Mouse (Mus musculus) gastrocnemius, postnatal 36 days (tissue): ENCODE data around the gene Sparc. TPM values are rescaled to one million over a fixed set of nuclear protein-coding genes. Genes with fewer than 3 reads are reported as not detected.
A peak's percentile ranks its signal among the peaks of the same experiment; 100 is the strongest.
"Not testable (repeated sequence)": the region's sequence is repeated elsewhere in the genome, so short reads cannot be mapped to it uniquely, and the experiment has no call there.

Experiments
- DNase-seq, 2 experiments: peaks; one replicate each; pipeline ENCODE4 v3.0.0; 2022
- intact Hi-C: fragments of 180-260 bp; cut with DNase I; formaldehyde crosslinking; loops from one replicate; pipeline ENCODE4 v1.15.1; 2025
- total RNA-seq, 2 experiments: library from RNA; stranded (reverse); gene quantifications; 2 replicates each; pipeline ENCODE4 v1.2.3; 2021

Sparc gene
- total RNA-seq, 2 experiments from 2014 or later: 572 to 675 TPM

DNA sequence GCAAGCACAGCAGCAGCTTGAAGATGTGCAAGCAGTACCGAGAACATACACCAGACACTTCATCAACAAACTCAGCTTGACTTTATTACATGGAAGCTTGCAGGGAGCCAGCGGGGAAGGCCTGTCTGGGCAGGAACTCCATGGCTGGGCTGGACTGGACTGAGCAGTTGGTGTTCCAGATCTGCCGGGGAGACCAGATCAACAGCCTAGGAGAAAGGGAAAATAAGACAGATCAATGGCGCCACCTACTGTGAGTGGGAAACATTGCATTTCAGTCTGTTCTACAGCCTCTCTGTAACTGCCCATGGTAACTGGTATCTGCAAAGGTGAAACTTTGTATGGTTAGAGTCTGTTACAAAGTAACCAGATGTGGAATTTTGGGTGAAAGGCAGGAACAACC, 23.6 kb upstream of the Sparc start:
- DNase-seq: peak; percentile 72 to 74
- intact Hi-C loops: loop anchor here (1.0 to 5.0 kb wide), 2 partner anchors 57 to 244 kb away; partner anchors contain the start of gene Slc36a1

DNA sequence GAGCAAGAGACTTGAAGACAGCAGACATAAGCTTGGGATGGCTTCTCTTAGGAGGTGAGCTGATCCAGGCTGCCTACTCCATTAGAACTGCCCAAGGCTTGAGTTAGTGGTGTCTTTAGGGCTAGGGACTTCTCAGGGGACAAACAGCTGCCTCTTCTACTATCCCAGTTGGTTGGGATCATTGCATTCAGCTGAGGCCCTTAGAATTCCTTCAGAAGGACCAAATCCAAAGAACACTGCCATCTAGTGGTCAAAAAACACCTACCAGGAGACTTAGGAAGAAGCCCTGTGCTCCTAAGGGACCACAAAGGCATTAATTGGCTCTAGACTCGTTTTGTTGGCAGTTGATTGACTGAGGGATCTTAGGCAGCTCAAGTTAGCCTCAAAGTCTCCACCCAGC, 21.8 kb upstream of the Sparc start:
- intact Hi-C loops: loop anchor here (5.0 kb wide), 1 partner anchor 242 kb away; the partner anchor contains the start of gene Slc36a1
- no peak for DNase-seq

DNA sequence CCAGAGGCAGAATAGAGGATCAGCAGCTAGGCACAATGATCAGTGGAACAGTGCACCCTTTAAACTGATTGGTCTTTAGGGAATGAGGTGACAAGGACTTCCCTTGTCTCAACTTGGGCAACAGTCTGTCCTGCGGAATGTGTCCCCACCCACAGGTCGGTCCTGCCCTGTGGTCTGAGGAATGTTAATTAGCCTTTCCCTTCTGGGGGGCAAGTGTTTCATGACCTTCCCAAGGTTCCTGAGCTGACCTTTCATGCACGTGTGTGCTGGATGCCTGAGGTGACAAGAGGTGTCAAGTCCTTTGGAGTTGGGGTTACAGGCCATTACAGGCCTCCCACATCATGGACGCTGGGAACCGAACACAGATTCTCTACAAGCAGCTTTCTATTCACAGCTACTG, 16.7 kb upstream of the Sparc start:
- intact Hi-C loops: no loop called here
- DNase-seq: no peak

DNA sequence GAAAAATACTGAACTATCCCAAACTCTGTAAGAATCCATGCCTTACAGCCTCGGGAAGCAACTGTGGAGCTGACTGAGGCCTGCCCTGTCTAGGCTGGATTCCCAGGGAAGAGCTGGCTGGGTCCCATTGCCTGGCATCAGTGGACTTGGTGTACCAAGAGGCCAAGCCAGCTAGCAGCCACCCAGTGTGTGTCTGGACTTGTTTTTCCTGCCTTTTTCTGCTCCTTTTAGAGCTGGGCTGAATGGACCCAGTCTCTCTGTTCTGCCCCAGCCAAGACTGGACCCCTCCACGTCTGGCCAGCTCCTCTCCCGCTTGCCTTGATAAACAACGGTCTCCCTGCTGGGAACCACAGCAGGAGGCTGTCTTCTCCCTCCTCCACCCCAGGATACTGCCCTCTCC, 15.0 kb upstream of the Sparc start:
- no peak for DNase-seq
- intact Hi-C loops: no loop called here

DNA sequence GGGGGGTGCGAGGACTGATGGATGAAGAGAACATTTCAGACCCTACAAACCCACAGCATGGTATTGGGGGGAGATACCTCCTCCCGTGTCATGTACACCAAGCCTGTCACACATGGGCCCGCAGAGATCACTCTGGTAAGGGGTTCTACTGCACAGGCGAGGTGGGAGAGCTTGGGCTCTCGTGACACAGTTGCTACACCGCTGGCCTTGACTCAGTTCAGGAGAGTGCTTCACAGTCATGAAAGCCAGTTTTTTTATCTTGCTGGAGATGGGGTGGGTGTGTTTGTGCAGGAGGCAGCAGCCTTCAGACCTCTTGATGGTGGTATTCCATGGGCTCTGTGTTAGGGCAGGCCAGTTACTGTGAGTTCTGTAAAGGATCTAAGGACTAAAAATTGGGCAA, 13.1 kb upstream of the Sparc start:
- intact Hi-C loops: no loop called here
- no peak for DNase-seq

DNA sequence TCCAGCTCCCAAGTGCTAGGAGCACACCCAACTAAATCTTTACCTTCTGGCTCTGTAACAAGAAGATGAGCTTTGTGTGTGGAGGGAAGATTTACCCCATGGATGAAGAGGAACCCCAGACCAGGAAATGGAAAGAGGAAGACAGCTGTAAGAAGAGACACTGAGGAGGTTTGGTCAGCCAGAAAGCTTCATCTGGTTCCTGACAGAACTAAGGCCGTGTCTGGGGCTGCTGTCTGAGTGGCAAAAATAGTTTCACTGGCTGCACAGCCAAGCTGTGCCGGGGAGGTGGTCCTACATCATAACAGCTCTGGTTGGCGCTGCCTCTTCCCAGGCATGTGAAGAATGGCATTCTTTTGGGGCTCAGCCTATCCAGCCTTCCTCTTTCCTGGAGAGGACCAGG, 10.0 kb upstream of the Sparc start:
- intact Hi-C loops: no loop called here
- no peak for DNase-seq

DNA sequence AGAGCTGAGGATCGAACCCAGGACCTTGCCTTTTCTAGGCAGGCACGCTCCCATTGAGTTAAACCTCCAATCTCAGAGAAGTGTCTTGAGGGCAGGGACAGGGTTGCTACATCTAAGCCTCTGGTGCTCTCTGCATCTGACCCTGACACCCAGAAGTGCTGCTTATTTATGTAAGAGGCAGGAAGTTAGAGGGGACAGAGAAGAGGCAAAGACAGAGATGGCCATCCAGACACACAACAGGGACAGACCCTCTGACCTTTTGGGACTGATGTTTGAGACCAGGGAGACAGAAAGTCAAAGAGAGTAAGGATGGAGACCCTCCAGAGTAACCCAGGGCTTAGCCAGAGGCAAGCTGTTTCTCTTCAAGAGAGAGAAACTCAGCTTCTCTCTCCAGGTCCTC, 7.0 kb upstream of the Sparc start:
- intact Hi-C loops: no loop called here

DNA sequence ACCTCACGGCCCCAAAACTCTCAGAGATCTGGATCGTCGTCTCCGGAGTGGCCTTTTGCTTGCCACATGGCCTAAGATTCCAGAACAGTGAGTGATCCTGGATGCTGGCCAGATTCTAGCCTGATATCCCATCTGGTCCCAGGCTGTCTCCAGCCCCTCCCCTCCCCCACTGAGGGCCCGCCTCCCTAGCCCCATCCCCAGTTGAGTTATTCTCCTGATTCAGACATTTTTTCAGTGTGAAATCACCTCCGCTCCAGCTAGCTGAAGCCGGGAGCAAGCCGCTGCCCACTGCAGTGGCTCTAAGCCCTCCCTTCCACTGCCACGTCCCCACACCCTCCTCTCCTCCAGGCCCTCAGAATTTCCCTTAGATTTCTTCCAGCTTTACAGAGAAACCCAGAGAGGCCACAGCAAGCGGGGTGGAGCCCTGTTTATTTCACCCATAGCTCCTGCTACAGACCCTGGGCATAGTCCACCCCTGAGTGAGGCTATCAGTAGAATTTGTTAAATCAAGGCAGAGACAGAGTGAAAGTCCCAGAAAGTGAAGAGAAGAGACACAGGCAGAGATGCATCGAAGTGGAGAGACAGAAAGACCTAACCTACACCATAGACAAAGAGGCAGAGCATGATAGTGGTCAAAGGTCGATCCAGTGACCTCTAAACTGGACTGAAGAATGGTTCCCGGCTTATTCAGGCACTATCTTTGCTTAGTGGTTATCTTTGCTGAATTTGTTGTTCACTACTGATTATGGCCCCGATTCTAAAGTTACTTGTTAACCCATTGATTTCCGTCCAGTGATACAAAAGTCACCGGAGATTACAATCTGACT, 5.4 kb upstream of the Sparc start:
- intact Hi-C loops: no loop called here
- DNase-seq: peak; percentile 68 to 92

More for the DNA sequence above, 7.0 kb upstream of the Sparc start:
- no peak for DNase-seq

DNA sequence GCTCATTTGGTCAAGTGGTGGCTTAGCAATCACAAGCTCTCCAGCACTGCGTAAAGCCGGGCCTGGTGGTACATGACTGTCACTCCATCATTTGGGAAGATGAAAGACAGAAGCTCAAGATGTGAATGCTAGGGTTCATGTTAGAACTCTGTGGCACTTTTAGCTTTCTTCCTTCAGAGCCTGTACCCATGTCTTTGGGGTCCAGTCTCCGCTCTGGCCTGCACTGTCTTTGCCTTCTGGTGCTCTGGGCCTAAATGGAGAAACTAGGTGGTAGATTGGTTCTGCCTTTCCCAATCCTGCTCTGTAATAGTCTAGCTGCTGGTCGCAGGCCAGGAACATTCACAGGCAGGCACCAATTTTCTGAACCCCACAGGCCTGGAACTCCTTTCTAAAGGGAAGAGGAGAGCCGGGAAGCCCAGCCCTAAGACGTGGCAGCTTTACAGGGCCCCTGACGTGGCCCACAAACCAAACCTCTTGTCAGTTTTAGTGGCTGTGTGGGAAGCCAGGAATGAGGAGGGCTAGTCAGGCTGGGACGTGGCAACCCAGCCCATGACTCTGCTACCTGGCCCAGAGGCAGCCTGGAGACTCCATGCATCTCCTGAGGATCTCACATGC, 1.9 kb upstream of the Sparc start:
- DNase-seq: peak; percentile 42 to 45
- intact Hi-C loops: no loop called here

DNA sequence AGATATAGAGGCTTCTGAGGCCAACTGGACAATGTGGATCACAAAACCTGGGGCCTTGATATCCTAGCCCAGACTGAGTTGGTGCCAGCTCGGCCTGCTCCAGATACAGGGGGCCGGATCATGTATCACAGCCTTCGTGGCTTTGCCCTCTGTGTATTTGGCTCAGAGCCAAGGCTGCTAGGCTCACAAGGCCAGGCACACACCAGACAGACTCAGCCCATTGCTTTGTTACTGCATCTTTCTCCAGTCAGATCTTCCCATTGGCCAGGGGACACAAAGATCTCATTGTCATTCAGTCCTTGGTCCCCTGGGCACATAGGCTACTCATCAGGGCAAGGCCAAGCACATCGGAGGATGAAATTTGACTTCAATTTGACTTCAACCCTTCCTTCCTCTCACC, 773 bp upstream of the Sparc start:
- intact Hi-C loops: no loop called here
- peak; percentile 29 to 45 for DNase-seq

DNA sequence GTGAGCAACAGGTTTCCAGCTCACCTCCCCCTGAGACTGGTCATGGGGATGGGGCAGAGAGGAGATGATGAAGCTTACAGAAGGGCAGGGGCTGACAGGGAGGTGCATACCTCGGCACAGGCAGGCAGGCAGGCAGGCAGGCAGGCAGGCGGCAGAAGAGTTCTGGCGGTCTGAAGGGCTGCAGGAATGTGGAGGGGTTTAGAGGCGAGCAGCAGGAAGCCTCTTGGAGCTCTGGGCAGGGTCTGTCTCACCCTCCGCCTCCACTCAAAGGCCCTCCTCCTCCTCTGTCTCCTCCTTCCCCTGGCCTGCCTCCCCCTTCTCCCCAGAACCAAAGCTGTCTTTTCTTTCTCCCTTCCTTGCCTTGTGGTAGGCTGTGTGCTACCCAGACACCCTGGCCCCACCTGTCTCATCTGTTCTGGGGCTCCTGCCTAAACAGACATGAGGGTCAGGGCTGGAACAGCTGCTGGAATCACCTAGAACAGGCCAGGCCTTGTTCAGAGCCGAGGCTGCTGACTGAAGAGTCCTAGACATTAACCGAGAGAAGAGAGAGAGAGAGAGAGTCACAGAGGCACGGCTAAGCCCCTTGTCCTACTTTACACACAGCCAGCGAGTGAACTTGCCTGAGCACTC, 3.2 kb downstream of the Sparc start:
- intact Hi-C loops: no loop called here
- peak; percentile 71 to 75 for DNase-seq

DNA sequence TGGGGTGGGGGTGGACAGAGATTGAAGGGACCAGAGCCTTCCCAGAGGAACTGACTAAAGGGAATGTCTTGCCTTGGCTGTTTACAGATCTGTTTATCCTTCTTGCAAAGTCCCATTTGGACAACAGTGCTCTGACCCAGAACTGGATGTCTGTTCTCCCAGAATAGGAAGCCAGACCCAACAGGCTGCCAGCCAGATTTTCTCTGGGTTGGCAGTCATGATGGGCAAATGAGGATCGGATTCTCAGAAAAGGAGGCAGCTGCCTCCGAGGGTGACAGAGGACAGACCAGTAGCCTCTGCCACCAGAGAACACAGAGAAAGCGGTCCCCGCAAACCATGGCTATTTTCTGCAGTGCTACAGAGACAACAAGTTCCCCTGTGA, 3.7 kb downstream of the Sparc start:
- intact Hi-C loops: no loop called here
- DNase-seq: peak; percentile 64 to 72

DNA sequence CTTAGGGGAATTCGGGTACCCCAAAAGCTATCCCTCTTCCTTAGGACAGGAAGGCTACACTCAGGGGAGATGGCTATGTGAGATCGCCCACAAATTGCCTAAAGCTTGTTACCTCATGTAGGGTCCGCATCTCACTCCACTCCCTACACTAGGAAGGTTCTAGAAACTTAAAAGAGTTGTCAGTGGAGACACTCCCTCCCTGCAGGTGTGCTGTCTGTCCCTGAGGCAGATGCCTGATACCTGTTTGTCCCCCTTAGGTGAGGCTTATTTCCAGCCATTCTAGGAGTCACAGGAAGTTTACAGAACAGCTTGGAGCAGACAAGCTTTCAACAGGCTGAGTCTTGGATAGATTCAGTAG, 4.3 kb downstream of the Sparc start:
- DNase-seq: no peak
- intact Hi-C loops: no loop called here

DNA sequence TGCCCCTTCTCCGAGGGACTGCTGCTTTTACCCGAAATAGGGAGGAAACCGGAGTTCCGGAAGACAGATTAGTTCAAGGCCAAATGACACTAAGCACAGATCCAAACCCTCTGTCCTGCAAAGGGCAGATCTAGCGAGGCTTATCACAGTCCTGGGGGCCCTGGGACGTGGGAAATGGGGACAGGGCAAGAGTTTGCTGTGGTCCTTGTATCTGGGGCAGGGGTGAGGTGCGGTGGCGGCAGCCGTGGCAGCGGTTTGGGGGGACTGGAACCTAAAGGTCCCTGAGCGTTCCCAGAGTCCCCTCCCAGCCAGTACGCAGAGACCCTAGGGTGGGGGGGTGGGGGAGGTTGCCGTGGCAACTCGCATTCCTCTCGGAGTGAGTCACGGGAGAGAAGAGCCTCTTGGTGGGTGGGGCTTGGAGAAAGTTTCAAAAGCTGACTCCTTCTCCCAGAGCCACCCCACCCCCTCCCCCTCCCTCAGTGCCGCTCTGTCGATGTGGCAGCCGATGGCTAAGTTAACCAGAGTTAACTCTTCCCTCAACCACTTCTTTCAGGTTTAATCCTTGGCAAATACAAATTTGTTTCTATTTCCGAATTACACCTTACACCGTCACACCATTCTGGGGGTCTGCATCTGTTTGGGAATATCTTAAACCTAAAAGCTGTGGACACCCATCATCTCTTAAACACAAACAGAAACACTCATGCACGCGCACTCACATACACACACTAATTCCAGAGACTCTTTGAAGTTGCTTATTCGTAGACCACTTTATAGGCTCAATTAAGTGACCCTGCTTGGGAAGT, 4.9 kb downstream of the Sparc start:
- intact Hi-C loops: no loop called here
- peak in 1 of 2 experiments; percentile 62 for DNase-seq

DNA sequence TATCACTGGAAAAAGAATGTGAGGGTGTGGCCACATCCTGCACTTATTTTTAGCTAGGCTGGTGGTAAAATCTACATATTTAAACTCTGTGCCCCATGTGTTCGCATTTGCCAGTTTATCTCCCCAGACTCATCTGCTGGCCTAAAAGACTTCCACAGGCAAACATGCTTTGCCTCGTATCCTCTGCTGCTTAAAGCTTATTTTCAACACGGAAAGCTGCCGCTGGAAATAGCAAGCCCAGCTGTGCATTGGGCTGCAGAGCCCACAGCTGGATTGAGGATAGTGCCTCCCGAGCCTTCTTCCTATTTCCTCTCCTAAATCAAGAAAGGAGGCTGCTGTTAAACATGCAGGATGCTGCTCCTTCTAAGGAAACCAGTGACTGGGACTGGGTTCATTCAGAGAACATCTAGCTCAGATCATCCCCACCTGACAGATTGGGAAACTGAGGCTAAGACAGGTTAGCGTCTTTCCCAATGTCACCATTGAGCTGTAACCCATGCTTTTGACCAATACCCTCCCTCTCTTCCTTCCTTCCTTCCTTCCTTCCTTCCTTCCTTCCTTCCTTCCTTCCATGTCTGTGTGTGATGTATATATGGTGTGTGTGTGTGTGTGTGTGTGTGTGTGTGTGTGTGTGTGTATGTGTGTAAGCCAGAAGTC, 6.2 kb downstream of the Sparc start:
- intact Hi-C loops: no loop called here
- no peak for DNase-seq

DNA sequence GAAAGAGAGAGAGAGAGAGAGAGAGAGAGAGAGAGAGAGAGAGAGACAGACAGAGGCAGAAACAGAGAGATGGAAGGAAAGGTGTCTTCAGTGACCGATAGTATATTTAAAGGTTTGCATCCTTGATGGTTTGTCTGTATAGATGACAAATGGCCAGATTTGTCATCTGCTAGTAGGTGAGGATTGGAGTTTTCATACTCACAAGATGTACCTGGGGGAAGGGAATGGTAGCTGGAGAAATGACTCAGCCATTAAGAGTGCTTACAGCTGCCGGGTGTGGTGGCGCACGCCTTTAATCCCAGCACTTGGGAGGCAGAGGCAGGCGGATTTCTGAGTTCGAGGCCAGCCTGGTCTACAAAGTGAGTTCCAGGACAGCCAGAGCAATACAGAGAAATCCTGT, 7.3 kb downstream of the Sparc start:
- intact Hi-C loops, DNase-seq: not testable (repeated sequence)

DNA sequence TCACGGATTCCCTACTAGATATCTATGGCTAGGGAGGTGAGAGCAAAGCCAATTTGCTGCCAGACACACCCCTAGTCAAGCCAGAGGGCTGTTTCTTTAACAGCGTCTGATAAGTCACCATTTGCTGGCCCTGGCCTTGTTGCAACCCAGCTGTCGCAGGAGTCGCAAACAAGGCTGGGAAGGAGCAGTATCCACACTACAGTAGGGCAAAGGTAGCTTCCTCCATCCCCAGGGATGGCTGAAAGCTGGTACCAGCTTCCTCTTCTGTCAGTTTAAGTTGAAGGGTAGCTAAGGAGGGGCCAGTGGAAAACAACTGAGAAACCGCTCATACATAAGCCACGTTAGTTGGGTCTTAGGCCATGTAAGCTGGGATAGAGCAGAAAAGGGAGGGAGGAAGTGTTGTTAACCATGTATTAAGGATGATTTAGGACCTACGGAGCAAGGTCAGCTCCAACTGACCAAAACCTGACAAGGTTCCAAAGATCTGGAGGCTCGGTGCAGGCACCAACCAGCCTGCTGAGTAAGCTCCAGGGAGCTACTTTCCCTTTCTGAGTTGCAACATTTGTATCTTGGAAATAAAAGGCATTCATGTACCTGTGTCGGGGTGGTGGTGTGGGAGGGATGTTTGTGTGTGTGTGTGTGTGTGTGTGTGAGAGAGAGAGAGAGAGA, 7.8 kb downstream of the Sparc start:
- intact Hi-C loops: no loop called here
- DNase-seq: no peak

DNA sequence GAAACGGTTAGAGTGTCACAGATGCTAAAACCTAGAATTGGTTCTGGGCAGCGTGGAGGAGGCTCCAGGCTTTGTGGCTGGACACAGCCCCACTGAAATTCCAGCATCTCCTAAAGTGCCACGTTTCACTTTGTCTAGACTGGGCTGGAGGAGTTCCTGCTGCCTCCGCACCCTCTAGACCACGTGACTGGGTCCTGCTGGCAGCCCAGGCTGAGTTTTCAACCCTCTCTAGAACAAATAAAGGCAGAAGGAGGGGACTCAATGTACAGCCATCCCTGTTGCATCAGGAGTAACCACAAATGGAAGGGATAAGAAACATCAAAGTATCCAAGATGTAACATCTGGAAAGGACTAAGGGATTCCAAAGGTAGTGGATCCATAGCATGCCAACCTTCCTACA, 8.7 kb downstream of the Sparc start:
- intact Hi-C loops: no loop called here
- DNase-seq: peak in 1 of 2 experiments; percentile 43

DNA sequence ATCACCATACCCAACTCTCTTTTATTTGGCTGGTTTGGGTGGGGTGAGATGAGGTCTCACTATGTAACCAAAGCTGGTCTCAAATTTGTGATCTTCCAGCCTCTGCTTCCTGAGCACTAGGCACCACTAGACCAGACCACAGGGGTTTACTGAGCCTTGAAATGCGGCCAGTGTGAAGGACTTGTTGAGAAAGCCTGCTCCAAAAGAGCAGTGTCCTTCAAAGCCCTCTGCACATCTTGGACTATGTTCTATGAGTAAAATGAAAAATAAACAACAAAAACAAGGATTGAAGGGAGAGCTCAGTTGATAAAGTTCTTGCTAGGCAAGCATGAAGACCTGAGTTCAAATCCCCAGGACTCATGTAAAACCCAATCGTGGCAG, 9.6 kb downstream of the Sparc start:
- intact Hi-C loops: no loop called here

More for the DNA sequence above, 9.6 kb downstream of the Sparc start:
- no peak for DNase-seq
